Mouse (Mus musculus) urinary bladder, postnatal 36 days (tissue): ENCODE measurements around the gene Ryr1.
"Not testable (repeated sequence)": the region's sequence is repeated elsewhere in the genome, so short reads cannot be mapped to it uniquely, and the experiment has no call there.

ENCODE experiments used
- DNase-seq, 2 experiments: peaks; one replicate each; pipeline ENCODE4 v3.0.0; 2022; ENCODE audit warnings: low spot score in 2 of 2, mixed read lengths in 1 of 2

The Ryr1 gene

DNA sequence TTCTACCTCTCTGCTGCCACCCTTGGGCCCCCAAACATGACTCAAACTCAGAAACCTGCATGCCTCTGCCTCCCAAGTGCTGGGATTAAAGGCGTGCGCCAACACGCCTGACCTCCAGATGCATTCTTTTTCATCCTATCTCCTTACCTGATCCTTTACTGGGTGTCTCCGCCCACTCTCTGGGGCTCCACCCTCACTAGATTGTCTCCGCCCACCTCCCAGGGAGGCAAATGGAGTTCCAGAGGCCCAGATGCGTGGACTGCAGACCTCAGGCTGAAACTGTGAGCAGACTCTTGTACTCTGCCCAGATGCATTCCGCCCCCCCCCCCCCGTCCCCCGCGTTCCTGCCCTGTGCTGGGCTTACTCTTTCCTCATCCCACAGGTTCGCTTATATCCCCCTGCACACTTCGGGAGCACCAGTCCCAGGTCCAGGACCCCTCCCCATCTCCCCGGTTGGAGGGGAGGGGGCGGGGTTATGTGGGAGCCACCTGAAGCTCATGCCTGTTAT lies 134.2 kb downstream of the Ryr1 start:
- no peak for DNase-seq

DNA sequence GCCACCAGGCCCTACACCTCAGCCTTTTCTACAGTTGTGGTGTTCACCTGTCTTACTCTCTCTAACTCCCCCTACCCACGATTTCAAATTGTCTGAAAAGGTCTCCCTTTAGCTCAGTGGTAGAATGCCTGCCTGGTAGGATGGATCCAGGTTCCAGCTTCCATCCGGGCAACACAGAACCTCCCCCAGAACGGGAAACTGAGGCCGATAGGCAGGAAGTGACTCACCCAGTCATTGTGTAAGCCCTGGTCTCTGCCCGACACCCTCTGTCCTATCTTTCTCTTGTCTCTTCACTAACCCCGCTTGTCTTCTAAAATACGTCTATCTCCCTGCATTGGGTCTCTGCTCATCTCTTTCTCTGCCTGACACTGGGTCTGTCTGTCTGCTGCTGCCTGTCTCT lies 139.8 kb downstream of the Ryr1 start:
- no peak for DNase-seq

DNA sequence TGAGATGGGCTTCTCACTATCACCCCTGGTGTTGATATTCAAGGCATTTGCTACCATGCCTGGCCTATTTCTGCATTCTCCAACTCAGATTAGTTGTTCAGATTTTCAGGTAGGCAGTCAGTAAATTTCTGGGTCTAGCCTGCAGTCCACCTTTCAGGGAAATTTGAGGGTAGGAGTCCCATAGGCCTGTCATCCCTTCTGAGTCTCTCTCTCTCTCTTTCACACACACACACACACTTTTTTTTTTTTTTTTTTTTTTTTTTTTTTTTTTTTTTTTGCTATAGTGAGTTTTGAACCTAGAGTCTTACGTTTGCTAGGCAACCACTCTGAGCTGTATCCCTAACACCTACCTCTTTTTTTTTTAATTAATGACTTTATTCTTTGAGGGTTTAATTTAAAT lies 140.5 kb downstream of the Ryr1 start:
- no peak for DNase-seq

DNA sequence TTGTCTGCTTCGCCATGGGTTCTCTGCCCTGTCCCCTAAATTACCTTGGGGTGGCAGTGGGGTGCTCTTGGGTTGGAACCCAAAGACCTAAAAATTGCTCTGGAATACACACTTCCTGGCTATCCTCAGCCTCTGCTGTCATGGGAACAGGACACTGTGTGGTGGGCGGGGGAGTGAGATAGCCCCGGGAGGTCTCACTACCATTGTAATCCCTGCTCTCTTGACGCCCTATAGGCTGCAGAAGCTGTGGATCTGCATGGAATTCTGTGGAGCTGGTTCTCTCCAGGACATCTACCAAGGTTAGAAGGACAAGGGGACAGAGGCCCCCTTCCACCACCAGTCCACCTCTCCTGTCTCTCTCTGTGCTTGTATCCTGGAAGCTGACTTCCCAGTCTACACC lies 141.1 kb downstream of the Ryr1 start:
- DNase-seq = no peak

DNA sequence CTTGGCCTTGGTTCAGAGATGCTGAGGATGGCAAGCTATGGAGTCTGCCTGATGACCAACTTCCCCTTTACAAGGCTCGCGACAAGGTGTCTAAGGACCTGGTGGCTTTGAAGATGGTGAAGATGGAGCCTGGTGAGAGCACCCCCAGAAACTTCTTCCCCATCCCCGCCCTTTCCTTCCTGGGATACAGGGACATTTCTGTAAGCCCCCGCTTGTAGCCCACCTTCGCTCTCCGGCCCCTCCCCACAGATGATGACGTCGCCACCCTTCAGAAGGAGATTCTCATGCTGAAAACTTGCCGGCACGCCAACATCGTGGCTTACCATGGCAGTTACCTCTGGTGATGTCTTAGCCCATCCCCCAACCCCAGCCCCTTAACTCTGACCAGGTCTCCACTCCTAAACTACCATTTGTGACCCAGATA lies 141.8 kb downstream of the Ryr1 start:
- no peak for DNase-seq

DNA sequence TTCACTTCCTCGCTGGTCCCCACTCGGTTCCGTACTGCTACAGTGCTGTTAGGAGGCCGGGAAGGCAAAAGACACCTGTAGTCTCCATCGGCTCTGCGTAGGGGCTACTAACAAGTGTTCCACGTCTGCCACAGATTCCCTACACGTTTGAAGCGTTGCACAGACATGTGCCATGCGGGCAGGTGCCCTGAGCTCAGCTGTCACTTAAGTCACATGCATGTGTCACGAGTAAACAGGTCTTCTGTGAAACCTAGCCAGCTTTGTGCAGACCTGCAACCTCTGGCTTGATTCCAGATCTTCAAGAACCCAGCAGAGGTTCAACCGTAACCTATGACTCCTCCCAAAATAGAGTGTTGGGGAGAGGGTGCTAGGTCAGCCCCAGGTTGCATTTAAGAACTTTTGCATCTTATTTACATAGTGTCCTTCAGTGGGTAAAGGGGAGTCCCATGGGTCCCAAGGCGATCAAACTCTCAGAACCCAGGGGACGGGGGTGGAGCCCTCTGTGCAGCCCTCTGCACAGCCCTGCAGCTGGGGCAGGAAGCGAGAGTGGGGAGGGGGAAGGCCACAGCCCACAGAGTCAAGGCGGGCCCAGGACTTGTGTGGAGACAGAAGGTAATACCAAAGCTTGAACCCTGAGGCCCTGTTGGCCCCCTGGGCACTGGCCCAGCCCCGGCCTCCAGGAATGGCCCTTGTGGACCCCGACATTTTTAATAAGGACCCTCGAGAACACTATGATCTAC lies 142.5 kb downstream of the Ryr1 start:
- DNase-seq = no peak

DNA sequence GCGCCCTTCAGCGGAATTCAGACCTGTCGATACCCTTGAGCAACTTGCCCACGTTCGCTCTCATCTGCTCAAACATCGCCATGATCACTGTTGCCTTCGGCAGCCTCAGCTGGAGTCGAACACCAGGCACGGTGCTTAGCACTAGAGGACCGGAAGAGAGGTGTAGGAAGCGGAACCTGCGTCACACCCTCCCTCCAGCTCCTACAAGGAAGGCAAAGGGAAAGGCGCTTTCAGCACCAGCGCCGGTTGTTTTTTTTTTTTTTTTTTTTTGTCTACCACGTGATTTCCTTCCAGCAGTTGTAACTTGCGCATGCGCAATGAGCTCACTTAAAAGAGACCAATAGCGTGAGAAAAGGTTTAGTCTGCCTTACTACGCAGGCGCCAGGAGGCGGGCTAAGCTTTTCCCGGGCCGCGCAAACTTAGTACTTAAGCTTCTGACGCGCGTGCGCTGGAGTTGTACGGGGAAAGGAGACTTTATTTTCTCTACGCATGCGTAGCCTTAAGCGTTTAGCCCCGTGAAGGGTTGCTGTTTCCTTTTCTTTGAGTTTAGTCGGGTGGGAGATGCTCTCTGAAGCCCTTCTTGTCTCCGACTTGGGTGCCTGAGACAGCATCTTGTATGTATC lies 143.2 kb downstream of the Ryr1 start, which contains the start of the genes Eif3k and Map4k1:
Gene Eif3k, minus strand, starts transcription at position 214 of the 623 bp plus-strand sequence.
Gene Map4k1, plus strand, starts transcription at position 400 of the 623 bp plus-strand sequence.
- peak; percentile 89 to 96 for DNase-seq

DNA sequence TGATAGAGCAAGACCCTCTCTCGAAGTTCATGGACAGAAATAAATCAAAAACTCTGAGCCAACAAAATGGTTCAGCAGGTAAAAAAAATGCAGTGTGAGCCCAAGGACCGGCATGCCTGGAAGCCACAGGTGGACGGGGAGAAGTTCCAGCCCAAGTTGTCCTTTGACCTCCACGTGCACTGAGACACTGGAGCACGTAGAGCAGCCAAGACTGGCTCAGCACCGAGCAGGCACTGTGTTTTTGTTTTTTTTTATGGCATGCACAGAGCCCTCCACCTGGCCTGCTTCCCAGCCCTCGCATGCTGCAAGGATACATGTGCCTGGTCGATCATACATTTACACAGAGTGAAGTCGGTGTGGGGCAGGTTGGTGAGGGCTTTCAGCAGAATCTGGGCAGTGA lies 147.4 kb downstream of the Ryr1 start:
- no peak for DNase-seq

DNA sequence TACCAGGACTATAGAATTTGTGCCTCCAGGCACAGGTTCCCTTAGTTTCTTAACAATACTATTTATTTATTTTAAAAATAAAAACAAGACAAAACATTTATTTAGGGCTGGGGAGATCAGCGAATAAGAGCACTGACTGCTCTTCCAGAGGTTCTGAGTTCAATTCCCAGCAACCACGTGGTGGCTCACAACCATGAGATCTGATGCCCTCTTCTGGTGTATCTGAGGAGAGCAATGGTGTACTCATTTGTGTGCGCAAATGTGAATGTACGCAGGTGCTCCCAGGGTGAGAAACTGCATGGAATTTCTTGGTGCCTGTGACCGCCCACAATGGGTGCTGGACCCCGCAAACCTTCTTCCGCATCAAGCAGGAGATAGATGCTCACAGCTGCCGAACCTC lies 152.0 kb downstream of the Ryr1 start:
- no peak for DNase-seq

DNA sequence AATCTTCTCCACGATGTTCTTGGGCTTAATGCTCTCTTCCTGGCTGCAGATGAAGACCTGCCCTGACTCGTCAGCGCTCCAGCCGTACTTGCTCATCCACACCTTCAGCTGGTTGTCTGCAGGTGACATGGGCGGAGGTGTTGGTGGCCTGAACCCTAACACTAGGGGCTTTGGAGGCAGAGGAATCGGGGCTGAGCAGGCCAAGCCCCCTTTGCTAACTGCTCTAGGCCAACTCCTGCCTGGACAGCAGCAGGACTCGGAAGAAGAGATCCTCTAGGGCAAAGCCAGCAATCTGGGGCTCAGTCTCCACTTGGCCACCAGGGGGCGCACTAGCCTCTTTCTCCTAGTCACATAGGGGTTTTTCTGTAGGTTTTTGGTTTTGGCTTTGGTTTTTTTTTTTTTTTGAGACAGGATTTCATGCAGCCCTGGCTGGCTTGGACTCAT lies 152.4 kb downstream of the Ryr1 start:
- peak; percentile 74 to 76 for DNase-seq

DNA sequence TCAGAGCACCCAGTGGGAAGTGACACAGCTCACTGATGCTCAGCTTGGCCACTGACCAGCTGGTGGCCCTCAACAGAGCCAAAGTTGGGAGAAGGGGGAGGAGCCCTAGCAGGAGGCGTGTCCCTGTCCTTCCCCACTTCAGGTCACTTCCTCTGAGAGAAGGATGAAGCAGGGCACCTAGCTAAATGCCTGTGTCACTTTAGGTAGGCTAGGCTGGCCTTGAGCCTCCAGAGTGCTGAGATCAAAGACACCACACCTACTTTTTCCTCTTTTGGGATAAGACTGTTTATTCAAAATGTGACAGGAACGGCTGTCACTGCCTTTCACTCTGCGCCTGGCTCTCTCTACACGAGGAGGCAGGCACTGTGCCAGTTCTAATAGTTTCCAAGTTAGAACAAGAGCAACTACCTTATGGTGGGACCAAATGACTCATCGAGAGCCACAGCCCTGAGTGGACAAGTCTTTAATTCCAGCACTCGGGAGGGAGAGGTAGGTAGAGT lies 153.2 kb downstream of the Ryr1 start:
- peak in 1 of 2 experiments; percentile 70 for DNase-seq

DNA sequence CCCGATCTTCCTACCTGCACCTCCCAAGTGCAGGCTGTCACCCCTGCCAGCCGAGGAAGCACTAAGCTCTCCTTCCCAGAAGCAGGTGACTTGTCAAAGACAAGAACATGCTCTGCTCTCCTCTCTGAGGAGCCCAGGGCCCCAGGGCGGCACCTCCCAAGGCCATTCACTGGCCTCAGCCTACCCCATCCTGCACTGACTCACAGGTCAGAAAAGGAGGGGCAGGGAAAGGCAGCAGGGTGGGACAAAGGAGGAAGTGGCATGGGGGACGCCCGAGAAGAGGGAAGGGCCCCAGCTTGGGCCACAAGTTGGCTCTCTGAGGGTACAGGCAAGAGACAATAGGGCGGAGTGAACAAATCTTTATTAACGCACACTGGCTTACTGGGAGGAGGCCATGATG lies 153.9 kb downstream of the Ryr1 start:
- no peak for DNase-seq

DNA sequence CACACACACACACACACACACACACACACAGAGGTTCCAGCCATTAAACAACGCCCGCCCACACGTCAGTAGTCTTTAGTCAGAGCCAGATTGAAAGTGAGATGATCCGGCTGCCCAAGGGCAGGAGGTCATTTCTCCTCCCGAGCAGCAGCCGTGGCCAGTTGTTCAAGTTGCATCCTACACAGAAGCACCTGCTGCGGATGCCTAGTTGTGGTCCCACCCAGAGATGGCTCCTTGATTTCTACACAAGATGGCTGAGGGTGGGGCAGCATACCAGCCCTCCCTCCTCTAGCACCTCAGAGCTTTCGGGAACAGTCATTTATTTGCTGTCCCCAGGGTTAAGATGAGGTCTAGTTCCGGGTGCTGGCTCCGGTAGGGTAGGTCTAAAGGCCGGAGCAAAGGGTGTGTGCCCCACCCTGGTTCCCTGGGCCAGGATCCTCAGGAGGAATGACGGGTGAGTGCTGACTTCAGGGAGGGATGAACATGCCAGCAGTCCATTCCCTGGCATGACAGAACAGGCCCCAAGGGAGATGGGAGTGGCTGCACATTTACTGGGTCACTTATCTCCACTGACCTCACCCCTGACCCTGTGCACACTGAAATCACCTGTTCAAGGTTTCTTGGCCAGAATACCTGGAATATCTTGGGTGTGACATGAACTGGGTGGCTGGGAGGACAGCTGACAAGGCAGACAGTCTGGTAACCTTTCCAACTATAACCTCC lies 155.1 kb downstream of the Ryr1 start:
- peak in 1 of 2 experiments; percentile 50 for DNase-seq

DNA sequence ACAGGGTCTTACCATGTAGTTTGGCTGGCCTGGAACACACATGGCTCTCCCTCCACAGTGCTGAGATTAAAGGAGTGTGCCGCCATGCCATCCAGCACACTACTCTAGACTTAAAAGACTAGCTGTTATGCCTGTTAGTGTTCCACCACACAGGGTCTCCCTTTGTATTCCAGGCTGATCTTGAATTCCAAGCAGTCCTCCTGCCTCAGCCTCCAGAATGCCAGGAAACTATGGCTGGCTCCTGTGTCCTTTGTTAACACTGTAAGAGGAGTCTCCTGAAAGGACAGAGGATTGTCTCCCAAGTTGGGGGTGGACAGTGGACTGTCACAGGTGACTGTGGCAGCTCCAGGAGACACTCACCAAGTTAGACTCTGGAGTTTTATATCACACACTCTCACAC lies 155.7 kb downstream of the Ryr1 start:
- DNase-seq = no peak

DNA sequence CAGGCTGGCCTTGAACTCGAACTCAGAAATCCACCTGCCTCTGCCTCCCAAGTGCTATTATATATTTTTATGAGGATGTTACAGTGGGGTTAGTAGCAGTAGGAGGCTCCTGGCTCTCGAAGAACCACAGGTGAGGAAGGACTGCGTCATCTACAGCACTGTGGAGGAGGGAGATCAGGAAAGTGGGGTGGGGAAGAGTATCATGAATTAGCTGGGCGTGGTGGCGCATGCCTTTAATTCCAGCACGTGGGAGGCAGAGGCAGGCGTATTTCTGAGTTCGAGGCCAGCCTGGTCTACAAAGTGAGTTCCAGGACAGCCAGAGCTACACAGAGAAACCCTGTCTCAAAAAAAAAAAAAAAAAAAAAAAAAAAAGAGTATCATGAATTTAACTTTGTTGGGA lies 156.9 kb downstream of the Ryr1 start:
- DNase-seq = not testable (repeated sequence)

DNA sequence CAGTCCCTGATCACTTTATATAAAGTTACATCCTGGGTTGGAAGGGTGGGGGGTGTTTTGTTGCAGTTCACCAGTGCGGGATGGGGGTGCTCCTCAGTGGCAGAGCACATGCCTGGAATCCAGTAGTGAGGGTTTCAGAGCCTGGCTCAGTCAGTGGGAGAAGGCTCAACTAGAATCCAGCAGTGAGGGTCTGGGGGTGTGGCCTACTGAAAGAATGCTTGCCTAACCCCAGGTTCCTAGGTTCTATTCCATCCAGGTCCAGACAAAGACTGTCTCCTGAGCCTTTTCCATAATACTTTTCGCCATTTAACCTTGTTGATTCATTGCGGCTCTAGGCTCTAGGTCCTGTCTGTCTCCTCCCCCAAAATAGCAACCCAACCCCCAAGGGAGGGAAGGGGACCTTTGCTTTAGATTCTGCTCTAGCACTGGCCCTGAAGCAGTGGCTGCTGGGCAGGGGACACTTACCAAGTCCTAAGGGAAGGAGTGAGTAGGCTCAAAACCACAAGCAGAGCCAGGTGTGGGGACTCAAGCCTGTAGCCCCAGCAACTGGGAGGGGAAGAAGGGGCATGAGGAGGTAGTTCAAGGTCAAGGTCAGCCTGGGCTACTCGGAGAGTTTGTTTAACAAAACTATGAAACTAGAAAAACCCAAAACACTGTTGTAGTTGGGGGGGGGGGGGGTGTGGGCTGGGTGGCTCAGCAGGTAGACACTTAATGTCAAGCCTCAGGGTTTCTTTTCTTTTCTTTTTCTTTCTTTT lies 158.1 kb downstream of the Ryr1 start:
- no peak for DNase-seq

DNA sequence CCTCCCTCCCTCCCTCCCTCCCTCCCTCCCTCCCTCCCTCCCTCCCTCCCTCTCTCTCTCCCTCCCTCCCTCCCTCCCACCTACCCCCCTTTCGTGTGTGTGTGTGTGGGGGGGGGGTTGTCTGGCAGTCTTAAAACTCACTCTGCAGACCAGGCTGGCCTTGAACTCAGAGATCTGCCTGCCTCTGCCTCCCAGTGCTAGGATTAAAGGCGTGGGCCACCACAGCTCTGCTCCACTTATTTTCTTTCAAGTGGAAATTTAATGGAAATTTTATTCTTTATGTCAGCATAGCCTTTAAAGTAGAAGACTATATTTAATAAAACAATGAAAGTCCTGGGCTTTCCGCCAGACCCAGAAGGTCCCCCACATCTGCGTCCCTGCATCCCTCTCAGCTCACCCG lies 158.8 kb downstream of the Ryr1 start:
- DNase-seq = no peak

DNA sequence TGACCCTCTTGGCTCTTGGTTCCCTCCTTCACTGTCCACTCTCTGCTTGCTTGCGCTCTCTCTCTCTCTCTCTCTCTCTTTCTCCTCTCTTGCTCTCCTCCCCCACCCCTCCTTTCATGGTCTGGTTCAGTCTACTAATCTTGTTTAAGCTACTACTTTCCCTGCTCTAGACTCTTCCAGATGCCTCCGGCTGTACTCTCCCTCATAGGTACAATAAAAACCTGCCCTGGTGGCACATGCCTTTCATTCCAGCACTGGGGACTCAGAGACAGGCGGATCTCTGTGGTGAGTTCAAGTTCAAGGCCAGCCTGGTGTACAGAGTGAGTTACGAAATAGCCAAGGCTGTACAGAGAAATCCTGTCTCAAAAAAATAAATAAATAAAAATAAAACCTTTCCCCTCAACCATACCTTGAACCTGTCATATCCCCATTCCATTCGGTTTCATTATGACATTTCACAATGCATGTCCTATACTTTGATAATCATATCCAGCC lies 159.6 kb downstream of the Ryr1 start:
- DNase-seq = no peak

DNA sequence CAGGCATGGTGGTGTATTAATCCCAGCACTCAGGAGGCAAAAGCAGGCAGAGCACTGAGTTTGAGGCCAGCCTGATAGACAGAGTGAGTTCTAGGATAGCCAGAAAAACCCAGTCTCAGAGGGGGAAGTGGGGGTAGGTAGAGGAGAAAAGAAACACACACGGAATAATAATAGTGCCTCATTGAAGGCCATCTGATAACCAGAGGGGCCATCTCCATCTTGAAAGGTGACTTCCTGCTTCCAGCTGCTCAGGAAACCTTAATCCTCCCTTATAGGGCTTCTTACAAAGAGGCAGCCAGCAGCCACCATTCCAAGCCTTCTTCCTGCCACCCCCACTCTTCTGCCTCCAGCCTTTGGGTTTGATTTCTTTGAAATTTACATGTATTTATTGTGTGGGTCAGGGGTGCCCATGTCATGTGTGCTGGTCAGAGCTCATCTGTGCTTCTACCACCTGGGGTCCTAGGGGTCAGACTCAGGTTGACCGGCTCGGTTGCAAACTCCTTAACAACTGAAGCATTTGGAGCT lies 161.5 kb downstream of the Ryr1 start:
- no peak for DNase-seq

DNA sequence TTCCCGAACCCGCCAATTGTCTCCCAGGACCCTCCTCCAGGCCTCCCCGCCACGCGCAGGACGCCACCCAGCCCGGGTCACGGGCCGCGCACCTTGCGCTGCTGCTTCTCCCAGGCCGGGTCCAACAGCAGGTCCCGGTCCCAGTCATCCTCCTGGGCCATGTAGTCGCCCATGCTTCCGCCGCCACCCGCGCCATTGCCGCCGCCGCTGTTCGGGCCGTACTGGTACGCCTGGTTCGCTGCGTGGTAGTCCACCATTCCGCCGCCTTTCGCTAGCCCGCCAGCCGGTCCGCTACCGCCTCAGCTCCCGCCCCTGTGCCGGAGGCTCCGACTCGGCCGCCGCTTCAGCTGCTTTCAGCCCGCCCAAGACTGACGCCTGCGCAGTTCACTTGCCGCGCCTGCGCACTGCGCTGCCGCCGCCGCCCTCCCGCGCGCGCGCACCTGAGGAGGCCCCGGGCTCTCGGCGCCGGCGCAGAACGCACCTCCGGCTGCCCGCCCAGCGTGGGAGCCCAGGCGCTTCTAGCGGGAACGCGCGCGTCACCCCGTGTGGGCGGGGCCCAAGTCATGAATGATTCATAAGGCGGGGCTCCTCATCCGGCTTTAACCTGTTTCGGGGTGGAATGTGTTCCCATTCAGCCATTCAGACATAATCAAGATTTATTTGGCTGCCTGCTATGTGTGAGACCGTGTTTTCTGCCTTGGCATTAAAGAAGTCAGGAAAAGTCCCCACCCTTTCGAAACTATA lies 162.9 kb downstream of the Ryr1 start, which contains the start of gene Actn4:
Gene Actn4, minus strand, starts transcription at position 414 of the 744 bp plus-strand sequence.
- DNase-seq = peak; percentile 98 to 99
